In genomic region chr9:13195268-13195667, GRCm38 (mm10) we compare ENCODE assay signal across 10 mouse cellular contexts. TPM values are rescaled to one million over a fixed set of nuclear protein-coding genes. Genes with fewer than 3 reads are reported as not detected.
A peak's percentile ranks its signal among the peaks of the same experiment; 100 is the strongest.
DNase-seq lines count a peak whose midpoint lies in the region; ATAC-seq lines count a peak whose summit lies in the region.
"Had no signal": no experiment of that assay in that cellular context is flagged by ENCODE, and none has a peak within 500 bp of the region (broad histone marks: within the 10 kb centered on the region; RNA-seq: fewer than 3 reads in every experiment).

No protein-coding gene starts in this region.

- H3K9ac ChIP-seq in kidney, embryonic 15.5 days = no peak overlapping the region
- H3K9ac ChIP-seq: embryonic facial prominence, embryonic 13.5 days; lung, embryonic 15.5 days had no signal

- H3K9me3 ChIP-seq in kidney, embryonic 15.5 days (replicated peaks) = no peaks in the 10 kb centered on the region
- H3K9me3 ChIP-seq in hindbrain, embryonic 10.5 days = no peaks in the 10 kb centered on the region
- H3K9me3 ChIP-seq: embryonic facial prominence, embryonic 13.5 days; lung, embryonic 15.5 days had no signal

- H3K4me1 ChIP-seq in kidney, embryonic 15.5 days = no peaks in the 10 kb centered on the region
- no peaks in the 10 kb centered on the region for H3K4me1 ChIP-seq in hindbrain, embryonic 10.5 days (replicated peaks)
- H3K4me1 ChIP-seq: embryonic facial prominence, embryonic 13.5 days; lung, embryonic 15.5 days had no signal

- no peak overlapping the region for H3K4me2 ChIP-seq in kidney, embryonic 15.5 days
- H3K4me2 ChIP-seq: embryonic facial prominence, embryonic 13.5 days; lung, embryonic 15.5 days had no signal

- H3K27me3 ChIP-seq in kidney, embryonic 15.5 days = no peaks in the 10 kb centered on the region
- no peaks in the 10 kb centered on the region for H3K27me3 ChIP-seq in hindbrain, embryonic 10.5 days (ENCODE audit: insufficient read depth, poor library complexity, severe bottlenecking)
- H3K27me3 ChIP-seq: embryonic facial prominence, embryonic 13.5 days; lung, embryonic 15.5 days had no signal

- no peak for DNase-seq in kidney, adult 11 months
- DNase-seq in CD4-positive, CD25-positive, alpha-beta regulatory T cell, adult 2 months (ENCODE audit: low read depth, low spot score) = peak; percentile 54
- peak; percentile 9 for DNase-seq in WW6 (ENCODE audit: low read depth, low spot score)
- no peak for DNase-seq in hindbrain, embryonic 10.5 days (ENCODE audit: low spot score)
- DNase-seq in naive thymus-derived CD4-positive, alpha-beta T cell, adult 2 months (ENCODE audit: low read depth) = peak; percentile 41
- no peak for DNase-seq in urinary bladder, postnatal 14 days (ENCODE audit: low spot score)

- 1% methylated on average over 4 of the region's 4 CpGs for WGBS in kidney, embryonic 15.5 days
- 2% methylated on average over 4 of the region's 4 CpGs for WGBS in hindbrain, embryonic 10.5 days

- ATAC-seq in kidney, embryonic 15.5 days (replicated peaks; ENCODE audit: low FRiP score) = peak; percentile 73
- no peak for ATAC-seq in activated CD4-positive, CD25-positive, alpha-beta regulatory T cell, adult 4 months

- H3K4me3 ChIP-seq in kidney, embryonic 15.5 days (replicated peaks) = no peak overlapping the region
- H3K4me3 ChIP-seq in hindbrain, embryonic 10.5 days = peak overlapping the region; percentile 13; the same call in 1 of the 2 replicates
- H3K4me3 ChIP-seq: embryonic facial prominence, embryonic 13.5 days; lung, embryonic 15.5 days had no signal

- no peak overlapping the region for H3K27ac ChIP-seq in kidney, embryonic 15.5 days
- no peak overlapping the region for H3K27ac ChIP-seq in hindbrain, embryonic 10.5 days
- H3K27ac ChIP-seq: embryonic facial prominence, embryonic 13.5 days; lung, embryonic 15.5 days had no signal

- H3K36me3 ChIP-seq in kidney, embryonic 15.5 days = no peaks in the 10 kb centered on the region
- no peaks in the 10 kb centered on the region for H3K36me3 ChIP-seq in hindbrain, embryonic 10.5 days
- H3K36me3 ChIP-seq: embryonic facial prominence, embryonic 13.5 days; lung, embryonic 15.5 days had no signal

RNA-seq across cellular contexts. Expression of gene Jrkl, which starts 50.4 kb away (rescaled TPM):
- 9.0 and 10.0 TPM in 2 replicates for polyA plus RNA-seq in kidney, embryonic 15.5 days (2015; fragmentation: Nextera tagmentation; extraction: Ambion mirVana)
- 6.5 and 7.1 TPM in 2 replicates for polyA plus RNA-seq in hindbrain, embryonic 10.5 days (2016; fragmentation: Nextera tagmentation; extraction: Ambion mirVana)
- polyA plus RNA-seq in activated CD4-positive, CD25-positive, alpha-beta regulatory T cell, adult 4 months (2017; shearing (Covaris generic)) = 1 to 10 TPM; 3.5 to 4.0 TPM

RNA-seq across cellular contexts. Expression of gene Ccdc82, which starts 51.5 kb away (rescaled TPM):
- polyA plus RNA-seq in kidney, embryonic 15.5 days (2015; fragmentation: Nextera tagmentation; extraction: Ambion mirVana) = 9.3 TPM in 2 replicates
- polyA plus RNA-seq in hindbrain, embryonic 10.5 days (2016; fragmentation: Nextera tagmentation; extraction: Ambion mirVana) = 7.7 and 8.8 TPM in 2 replicates
- polyA plus RNA-seq in activated CD4-positive, CD25-positive, alpha-beta regulatory T cell, adult 4 months (2017; shearing (Covaris generic)) = 10 to 100 TPM; 37.6 to 38.1 TPM

Comparison
In these comparisons a context has a peak if more than half of its experiments do, and no peak if none do; other contexts are left out.
1. DNase-seq: peak in CD4-positive, CD25-positive, alpha-beta regulatory T cell, adult 2 months (single experiment), WW6 (single experiment) and naive thymus-derived CD4-positive, alpha-beta T cell, adult 2 months (single experiment); none in kidney, adult 11 months (single experiment), hindbrain, embryonic 10.5 days (single experiment) and urinary bladder, postnatal 14 days (single experiment).